Mouse (Mus musculus) E14TG2a.4 (cell line): ENCODE measurements around the gene Nt5dc2.
A peak's percentile ranks its signal among the peaks of the same experiment; 100 is the strongest.

Source experiments
- H3K27me3 ChIP-seq: 2 replicates; pipeline ENCODE4 v1.6.1; 2014; ENCODE audit warnings: low read length, control low read depth; ENCODE audit not compliant: insufficient read depth
- H3K36me3 ChIP-seq: 2 replicates; pipeline ENCODE4 v1.6.1; 2014; ENCODE audit warnings: low read length, control low read depth; ENCODE audit not compliant: insufficient read depth
- H3K4me1 ChIP-seq: replicated peaks from 2 replicates; pipeline ENCODE4 v1.6.1; 2014; ENCODE audit warnings: low read depth, low read length, control low read depth
- H3K4me3 ChIP-seq: replicated peaks from 2 replicates; pipeline ENCODE4 v1.5.1; 2014; ENCODE audit warnings: mild to moderate bottlenecking, low read length
- H3K9me3 ChIP-seq: 2 replicates; pipeline ENCODE4 v1.6.1; 2014; ENCODE audit warnings: low read length, control low read depth
- CTCF ChIP-seq: conservative IDR thresholded peaks from 2 replicates; pipeline ENCODE4 v1.5.1; 2014; ENCODE audit warnings: low read length
- NANOG ChIP-seq: IDR thresholded peaks from 2 replicates; pipeline ENCODE4 v1.6.1; 2014; ENCODE audit warnings: borderline replicate concordance, low read length, mixed read lengths
- POU5F1 ChIP-seq: IDR thresholded peaks from 2 replicates; pipeline ENCODE4 v1.6.1; 2014; ENCODE audit warnings: low read length, borderline replicate concordance

Nt5dc2 gene

DNA sequence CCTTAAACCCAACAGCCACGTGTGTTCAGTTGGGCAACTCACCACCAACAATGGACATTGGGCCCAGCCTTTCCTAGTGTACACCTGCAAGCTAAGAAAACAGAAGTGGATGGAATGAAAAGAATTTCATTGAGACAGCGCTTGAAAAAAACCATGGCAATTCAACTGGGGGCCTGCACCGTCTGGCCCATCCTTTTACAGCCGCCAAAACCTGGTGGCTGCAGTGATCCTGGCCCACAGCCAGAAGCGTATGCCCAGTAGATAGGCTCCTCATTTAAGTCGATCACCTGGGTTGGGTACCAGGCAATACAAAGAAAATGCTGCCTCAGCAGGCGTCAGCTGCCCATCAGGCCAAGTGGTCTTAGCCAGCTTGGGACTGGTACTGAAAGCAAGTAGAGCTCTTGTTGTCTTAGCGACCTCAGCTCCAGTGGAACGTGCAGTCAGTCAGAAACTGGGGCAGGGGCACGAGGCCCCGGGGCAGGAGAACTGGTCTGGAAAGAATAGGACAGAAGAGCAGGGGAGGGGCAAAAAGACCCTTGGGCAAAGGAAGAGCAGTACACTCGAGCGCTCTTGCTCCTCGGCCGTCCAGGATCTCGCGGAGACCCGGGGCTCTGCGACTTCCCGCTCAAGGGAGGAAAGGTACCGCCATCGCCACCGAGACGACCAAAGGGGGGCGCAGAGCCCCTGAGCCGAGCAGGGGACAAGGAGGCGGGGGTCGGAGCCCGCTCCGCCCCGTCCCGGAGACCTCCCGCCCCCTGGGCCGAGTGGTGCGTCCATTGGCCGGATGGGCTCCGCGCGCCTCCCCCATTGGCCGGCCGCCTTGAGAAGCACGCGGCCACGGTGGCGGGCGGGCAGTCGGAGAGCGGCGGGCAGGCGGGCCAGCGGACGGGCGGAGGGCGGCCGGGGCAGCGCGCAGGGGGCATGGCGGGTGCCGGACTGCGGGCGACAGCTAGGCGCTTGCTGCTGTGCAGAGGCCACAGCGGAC lies at the start of gene Nt5dc2:
TSS of gene Nt5dc2 (plus strand) at position 818 of the 985 bp plus-strand sequence.
- peaks cover 49% of the 10 kb centered on the region for H3K36me3 ChIP-seq
- H3K27me3 ChIP-seq = peaks cover 12% of the 10 kb centered on the region
- peaks cover 81% of the 10 kb centered on the region for H3K4me1 ChIP-seq
- H3K4me3 ChIP-seq = peak within 1 kb of the TSS; percentile 97
- no peak for TF ChIP-seq CTCF
- TF ChIP-seq POU5F1 = no peak
- no peak for TF ChIP-seq NANOG
- no peaks in the 10 kb centered on the region for H3K9me3 ChIP-seq

DNA sequence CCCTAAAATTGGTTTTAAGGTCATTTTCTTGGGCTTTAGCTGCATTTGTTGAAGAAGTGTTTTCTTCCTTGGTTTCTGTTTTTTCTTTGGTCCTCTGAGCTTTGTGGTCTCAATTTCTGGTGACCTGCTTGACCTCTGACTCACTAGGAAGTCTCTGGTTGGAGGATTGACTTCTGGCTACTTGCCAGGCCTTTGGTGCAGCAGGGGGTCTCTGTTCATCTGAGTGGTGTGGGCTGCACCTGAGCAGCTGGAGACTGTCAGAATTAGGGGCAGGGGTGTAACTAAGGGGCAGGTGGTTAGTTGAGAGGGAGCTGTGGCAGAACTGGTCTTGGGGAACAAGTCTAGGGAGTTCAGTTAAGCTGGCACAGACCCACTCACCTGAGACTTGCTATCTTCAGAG lies 49.7 kb upstream of the Nt5dc2 start:
- H3K36me3 ChIP-seq = peaks cover 64% of the 10 kb centered on the region
- H3K9me3 ChIP-seq = no peaks in the 10 kb centered on the region
- H3K4me3 ChIP-seq = no peak overlapping the region
- peaks cover 12% of the 10 kb centered on the region for H3K4me1 ChIP-seq
- no peak for TF ChIP-seq CTCF
- TF ChIP-seq NANOG = peak; percentile 35; the same call in 1 of the 2 replicates
- H3K27me3 ChIP-seq = no peaks in the 10 kb centered on the region

DNA sequence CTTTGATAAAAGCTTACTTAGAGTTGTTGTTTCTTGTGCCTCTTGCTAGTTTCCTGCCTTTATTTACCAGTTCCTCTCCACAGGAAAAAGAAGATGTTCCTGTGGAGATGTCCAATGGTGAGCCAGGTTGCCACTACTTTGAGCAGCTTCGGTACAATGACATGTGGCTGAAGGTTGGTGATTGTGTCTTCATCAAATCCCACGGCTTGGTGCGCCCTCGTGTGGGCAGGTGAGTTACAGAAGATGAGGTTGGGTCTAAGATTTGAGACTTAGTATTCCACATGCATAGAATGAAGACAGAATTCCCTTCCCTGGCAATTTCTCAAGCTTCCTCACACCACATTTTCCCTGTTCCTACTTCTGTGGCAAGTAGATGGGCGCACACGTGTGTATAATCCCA lies 43.4 kb upstream of the Nt5dc2 start:
- Histone ChIP-seq H3K27me3 (no peaks in the 10 kb centered on the region), H3K9me3 (no peaks in the 10 kb centered on the region), H3K4me1 (no peaks in the 10 kb centered on the region), H3K4me3 (no peak overlapping the region), H3K36me3 (peaks cover 78% of the 10 kb centered on the region)
- TF ChIP-seq CTCF (peak; percentile 40), NANOG (no peak), POU5F1 (no peak)

DNA sequence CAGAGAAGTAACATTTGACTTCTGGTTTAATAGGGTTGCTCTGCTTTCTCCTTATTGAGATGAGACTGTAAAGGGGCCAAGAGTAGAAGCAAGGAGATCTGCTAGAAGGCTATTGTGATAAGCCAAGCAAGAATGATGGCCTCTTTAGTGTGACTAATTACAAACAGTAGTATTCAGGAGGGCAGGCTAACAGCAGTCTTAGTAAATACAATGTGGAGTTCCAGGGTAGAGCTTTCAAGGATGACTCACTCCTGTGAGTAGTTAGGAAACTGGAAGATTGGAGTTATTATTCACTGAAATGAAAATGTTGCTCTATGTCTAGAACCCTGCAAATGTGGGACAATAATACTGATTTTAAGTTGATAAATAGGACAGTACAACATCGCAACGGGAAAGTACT lies 42.3 kb upstream of the Nt5dc2 start:
- TF ChIP-seq POU5F1 = no peak
- TF ChIP-seq CTCF = no peak
- no peak for TF ChIP-seq NANOG
- H3K4me3 ChIP-seq = no peak overlapping the region
- H3K4me1 ChIP-seq = no peaks in the 10 kb centered on the region
- H3K9me3 ChIP-seq = no peaks in the 10 kb centered on the region
- peaks cover 78% of the 10 kb centered on the region for H3K36me3 ChIP-seq
- H3K27me3 ChIP-seq = no peaks in the 10 kb centered on the region

DNA sequence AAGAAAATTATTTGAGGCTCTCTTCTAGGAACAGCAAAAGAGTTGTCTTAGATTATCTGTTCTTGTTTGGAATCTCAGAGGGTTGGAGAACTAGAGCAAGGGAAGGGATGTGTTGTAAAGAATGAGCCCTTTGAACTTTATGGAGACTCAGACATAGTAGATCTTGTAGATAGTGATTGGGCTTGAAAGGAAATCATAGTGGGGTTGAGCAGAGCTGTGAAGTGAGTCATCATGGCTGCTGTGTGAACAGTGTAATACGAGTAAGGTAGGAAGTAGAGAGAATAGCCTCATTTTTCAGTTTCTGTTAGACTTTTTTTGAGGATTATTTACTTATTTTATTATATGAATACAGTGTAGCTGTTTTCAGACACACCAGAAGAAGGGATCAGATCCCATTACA lies 40.9 kb upstream of the Nt5dc2 start:
- Histone ChIP-seq H3K36me3 (peaks cover 73% of the 10 kb centered on the region), H3K4me3 (no peak overlapping the region), H3K9me3 (no peaks in the 10 kb centered on the region), H3K27me3 (no peaks in the 10 kb centered on the region), H3K4me1 (no peaks in the 10 kb centered on the region)
- no peak for TF ChIP-seq CTCF
- no peak for TF ChIP-seq POU5F1
- no peak for TF ChIP-seq NANOG

DNA sequence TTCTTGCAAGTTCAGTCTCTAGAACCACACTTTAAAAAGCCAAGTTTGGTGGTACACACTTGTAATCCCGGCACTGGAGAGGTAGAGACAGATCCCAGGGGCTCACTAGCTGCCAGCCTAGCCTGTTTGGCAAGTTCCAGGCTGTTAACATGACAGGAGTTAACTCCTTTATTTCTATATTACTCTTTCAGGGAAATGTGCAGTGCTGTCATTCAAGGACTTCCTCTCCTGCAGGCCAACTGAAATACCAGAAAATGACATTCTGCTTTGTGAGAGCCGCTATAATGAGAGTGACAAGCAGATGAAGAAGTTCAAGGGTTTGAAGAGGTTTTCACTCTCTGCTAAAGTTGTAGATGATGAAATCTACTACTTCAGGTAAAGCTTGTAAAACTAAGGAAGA lies 25.7 kb upstream of the Nt5dc2 start:
- H3K27me3 ChIP-seq = no peaks in the 10 kb centered on the region
- no peaks in the 10 kb centered on the region for H3K9me3 ChIP-seq
- TF ChIP-seq CTCF (no peak), POU5F1 (no peak), NANOG (no peak)
- peaks cover 73% of the 10 kb centered on the region for H3K36me3 ChIP-seq
- H3K4me3 ChIP-seq = no peak overlapping the region
- H3K4me1 ChIP-seq = no peaks in the 10 kb centered on the region

DNA sequence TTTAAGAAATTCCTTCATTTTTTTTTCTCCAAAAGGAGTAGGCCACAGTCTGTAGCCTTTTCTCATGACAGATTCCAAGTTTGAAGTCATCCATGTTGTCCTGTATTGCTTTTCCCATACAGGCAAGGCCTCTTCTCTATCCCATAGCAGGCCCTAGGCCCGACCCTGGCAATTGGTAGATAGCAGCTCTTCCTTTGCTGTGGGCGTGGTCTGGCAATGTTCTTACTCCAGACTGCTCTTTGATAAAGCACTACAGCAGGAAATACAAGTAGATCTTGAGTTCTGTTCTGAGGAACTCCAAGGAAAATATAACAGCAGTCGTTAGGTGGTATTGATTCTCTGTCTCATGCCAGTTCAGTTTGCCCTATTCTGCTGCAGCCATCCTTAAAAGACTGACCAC lies 20.2 kb upstream of the Nt5dc2 start:
- Histone ChIP-seq H3K4me3 (no peak overlapping the region), H3K36me3 (peaks cover 93% of the 10 kb centered on the region), H3K27me3 (no peaks in the 10 kb centered on the region), H3K4me1 (no peaks in the 10 kb centered on the region), H3K9me3 (no peaks in the 10 kb centered on the region)
- no peak for TF ChIP-seq NANOG

DNA sequence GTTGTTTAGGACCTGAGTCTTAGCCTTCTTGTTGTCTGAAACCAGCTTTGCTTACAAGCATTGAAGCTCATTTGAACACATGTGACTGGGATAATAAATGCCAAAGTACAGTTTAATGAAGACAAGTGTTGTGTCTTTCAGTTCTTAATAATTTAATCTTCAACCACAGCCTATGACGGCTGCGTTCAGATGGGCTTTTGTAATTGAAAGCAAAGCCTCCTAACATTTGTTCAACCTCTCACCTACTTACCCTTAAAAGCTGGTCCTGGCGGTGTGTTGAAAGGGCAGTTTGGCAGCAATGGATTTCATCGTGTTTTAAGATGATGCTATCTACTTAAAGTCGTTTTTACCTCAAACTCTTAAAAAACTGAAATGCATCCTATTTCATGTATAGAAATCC lies 18.7 kb upstream of the Nt5dc2 start:
- H3K27me3 ChIP-seq = no peaks in the 10 kb centered on the region
- H3K36me3 ChIP-seq = peaks cover 93% of the 10 kb centered on the region
- no peaks in the 10 kb centered on the region for H3K4me1 ChIP-seq
- H3K4me3 ChIP-seq = no peak overlapping the region
- H3K9me3 ChIP-seq = no peaks in the 10 kb centered on the region
- TF ChIP-seq NANOG (no peak), POU5F1 (no peak), CTCF (no peak)
